Comparison of ENCODE assay signal across 8 mouse cellular contexts in the genomic region with DNA sequence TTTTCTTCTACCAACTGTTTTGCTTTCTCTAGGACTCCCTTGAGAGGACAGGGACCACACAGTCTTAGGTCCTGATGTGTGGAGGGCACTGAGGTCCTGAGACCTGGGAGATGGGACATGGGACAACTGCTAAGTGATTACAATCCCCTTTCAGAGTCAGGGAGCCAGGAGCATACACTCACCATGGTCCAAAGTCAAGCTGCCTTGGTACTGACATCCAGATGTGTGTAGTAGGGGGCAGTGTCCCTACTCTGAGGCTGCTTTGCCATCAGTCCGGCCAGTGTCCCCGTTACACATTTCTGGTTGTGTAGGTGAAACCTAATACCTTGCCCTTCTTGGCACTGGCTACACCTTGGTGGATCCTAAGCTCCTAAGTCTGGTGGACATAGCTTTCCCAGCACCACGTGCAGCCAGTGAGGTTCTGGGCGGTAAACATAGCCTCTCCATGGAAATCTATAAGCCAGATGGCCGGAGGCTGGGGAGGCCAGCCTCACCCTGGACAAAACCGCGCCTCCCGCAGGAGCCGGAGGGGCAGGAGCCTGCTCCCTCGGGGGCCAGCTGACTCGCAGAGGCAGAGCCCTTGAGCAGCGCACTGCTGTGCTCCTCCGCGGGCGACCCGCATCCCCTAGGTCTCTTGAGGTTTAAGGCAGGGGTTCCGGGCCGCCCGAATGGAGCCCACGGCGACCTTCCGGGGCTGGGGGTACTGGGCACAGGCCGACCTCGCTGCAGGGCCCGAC. TPM values are rescaled to one million over a fixed set of nuclear protein-coding genes. Genes with fewer than 3 reads are reported as not detected.
DNase-seq lines count a peak whose midpoint lies in the region; ATAC-seq and TF ChIP-seq lines count a peak whose summit lies in the region.

No protein-coding gene starts in this region.

- ATAC-seq in granulocyte monocyte progenitor cell, adult 5-6 weeks (replicated peaks; ENCODE audit: poor library complexity, severe bottlenecking): peak; percentile 10; the same call in 1 of the 2 replicates
- ATAC-seq in kidney, postnatal 0 days (replicated peaks; ENCODE audit: low FRiP score, low read depth): peak; percentile 41
- ATAC-seq in midbrain, embryonic 11.5 days (ENCODE audit: low FRiP score): no peak

- H3K4me1 ChIP-seq in kidney, postnatal 0 days (replicated peaks; ENCODE audit: insufficient read depth, low read length): 0 out of 2 replicates have a peak, but pooled peaks cover 7% of the 10 kb centered on the region
- H3K4me1 ChIP-seq in midbrain, embryonic 11.5 days (ENCODE audit: control insufficient read depth, insufficient read depth, low read length): peaks cover 11% of the 10 kb centered on the region

- peak overlapping the region; percentile 70 for H3K9ac ChIP-seq in kidney, postnatal 0 days (ENCODE audit: low read depth, low read length)
- peak overlapping the region; percentile 97 for H3K9ac ChIP-seq in midbrain, embryonic 11.5 days (ENCODE audit: low read length)

- peak overlapping the region; percentile 71 for H3K4me2 ChIP-seq in kidney, postnatal 0 days (ENCODE audit: low read length)
- H3K4me2 ChIP-seq in midbrain, embryonic 11.5 days: peak overlapping the region; percentile 86

- peaks cover 16% of the 10 kb centered on the region; the same call in 1 of the 2 replicates for H3K36me3 ChIP-seq in kidney, postnatal 0 days (ENCODE audit: insufficient read depth, low read length)
- H3K36me3 ChIP-seq in midbrain, embryonic 11.5 days (ENCODE audit: control insufficient read depth, insufficient read depth, low read length): peaks cover 6% of the 10 kb centered on the region; the same call in 1 of the 2 replicates

- H3K4me3 ChIP-seq in kidney, postnatal 0 days (replicated peaks; ENCODE audit: low read depth, low read length): peak overlapping the region; percentile 70
- H3K4me3 ChIP-seq in midbrain, embryonic 11.5 days (ENCODE audit: low read depth, low read length): peak overlapping the region; percentile 97

- H3K27me3 ChIP-seq in kidney, postnatal 0 days (ENCODE audit: insufficient read depth, low read length): no peaks in the 10 kb centered on the region
- no peaks in the 10 kb centered on the region for H3K27me3 ChIP-seq in midbrain, embryonic 11.5 days (ENCODE audit: control insufficient read depth, insufficient read depth, low read length)

- no peak for TF ChIP-seq CTCF in kidney, postnatal 0 days (IDR thresholded peaks at IDR 0.05; ENCODE audit: low read depth)

- no peaks in the 10 kb centered on the region for H3K9me3 ChIP-seq in kidney, postnatal 0 days (replicated peaks; ENCODE audit: low read length)
- no peaks in the 10 kb centered on the region for H3K9me3 ChIP-seq in midbrain, embryonic 11.5 days (ENCODE audit: control insufficient read depth, low read length)

- no peak overlapping the region for H3K27ac ChIP-seq in kidney, postnatal 0 days
- peak overlapping the region; percentile 70; the same call in 1 of the 2 replicates for H3K27ac ChIP-seq in midbrain, embryonic 11.5 days (ENCODE audit: low read depth, low read length)

- DNase-seq in heart, adult 11 months: peak; percentile 97
- DNase-seq in heart, adult 8-10 months (ENCODE audit: low spot score): no peak
- DNase-seq in CD8-positive naive resting alpha-beta T cell, adult 2 months (ENCODE audit: low read depth in 2 of 2, low spot score in 2 of 2): peak; percentile 11 to 19
- peak; percentile 68 to 69 for DNase-seq in cerebellum, postnatal 10 days
- DNase-seq in kidney, postnatal 0 days (ENCODE audit: low spot score): peak; percentile 40
- peak; percentile 91 for DNase-seq in midbrain, embryonic 11.5 days (ENCODE audit: low spot score, missing footprints)
- DNase-seq in testis, postnatal 10 days (ENCODE audit: low spot score): peak; percentile 63

- WGBS in kidney, postnatal 0 days: 1% methylated on average over 25 of the region's 25 CpGs
- under 1% methylated on average over 25 of the region's 25 CpGs for whole genome bisulfite sequencing in midbrain, embryonic 11.5 days

RNA-seq across cellular contexts. Expression of gene Cep131, which starts 0.6 kb away (rescaled TPM):
- 10 to 100 TPM in 3 of 4 experiments, 1 to 10 TPM in 1; 8.9 to 16.0 (median 11.7) TPM for total RNA-seq in heart, adult 8-10 months (2022)
- 8.3 and 14.9 TPM in 2 replicates for total RNA-seq in granulocyte monocyte progenitor cell, adult 5-6 weeks (2014; fragmentation: Nextera tagmentation)
- total RNA-seq in granulocyte monocyte progenitor cell, adult 5-6 weeks (2017): 11.3 and 23.8 TPM in 2 replicates
- 14.3 and 15.5 TPM in 2 replicates for polyA plus RNA-seq in kidney, postnatal 0 days (2015; fragmentation: Nextera tagmentation; extraction: Ambion mirVana)
- polyA plus RNA-seq in midbrain, embryonic 11.5 days (2014; fragmentation: Nextera tagmentation; extraction: Ambion mirVana): 24.9 and 28.9 TPM in 2 replicates

RNA-seq across cellular contexts. Expression of gene Tepsin, which starts 12.5 kb away (rescaled TPM):
- 1 to 10 TPM; 4.8 to 7.0 (median 6.9) TPM for total RNA-seq in heart, adult 8-10 months (2022)
- total RNA-seq in granulocyte monocyte progenitor cell, adult 5-6 weeks (2014; fragmentation: Nextera tagmentation): 15.3 and 22.2 TPM in 2 replicates
- total RNA-seq in granulocyte monocyte progenitor cell, adult 5-6 weeks (2017): 7.5 and 9.3 TPM in 2 replicates
- 10.8 and 12.1 TPM in 2 replicates for polyA plus RNA-seq in kidney, postnatal 0 days (2015; fragmentation: Nextera tagmentation; extraction: Ambion mirVana)
- polyA plus RNA-seq in midbrain, embryonic 11.5 days (2014; fragmentation: Nextera tagmentation; extraction: Ambion mirVana): 12.3 and 14.2 TPM in 2 replicates

RNA-seq across cellular contexts. Expression of gene Ndufaf8, which starts 12.7 kb away (rescaled TPM):
- 100 to 1,000 TPM in 1 of 4 experiments, 10 to 100 TPM in 3; 68.5 to 103 (median 82.8) TPM for total RNA-seq in heart, adult 8-10 months (2022)
- total RNA-seq in granulocyte monocyte progenitor cell, adult 5-6 weeks (2014; fragmentation: Nextera tagmentation): 37.0 and 64.8 TPM in 2 replicates
- 30.2 and 31.6 TPM in 2 replicates for total RNA-seq in granulocyte monocyte progenitor cell, adult 5-6 weeks (2017)
- polyA plus RNA-seq in kidney, postnatal 0 days (2015; fragmentation: Nextera tagmentation; extraction: Ambion mirVana): 107 and 130 TPM in 2 replicates
- polyA plus RNA-seq in midbrain, embryonic 11.5 days (2014; fragmentation: Nextera tagmentation; extraction: Ambion mirVana): 58.4 and 61.3 TPM in 2 replicates

RNA-seq across cellular contexts. Expression of gene Aatk, which starts 39.1 kb away (rescaled TPM):
- total RNA-seq in heart, adult 8-10 months (2022): 1 to 10 TPM; 3.1 to 6.2 (median 4.7) TPM
- total RNA-seq in granulocyte monocyte progenitor cell, adult 5-6 weeks (2014; fragmentation: Nextera tagmentation): 8.3 and 15.1 TPM in 2 replicates
- total RNA-seq in granulocyte monocyte progenitor cell, adult 5-6 weeks (2017): 5.2 and 8.3 TPM in 2 replicates
- 1.4 TPM in 2 replicates for polyA plus RNA-seq in kidney, postnatal 0 days (2015; fragmentation: Nextera tagmentation; extraction: Ambion mirVana)
- polyA plus RNA-seq in midbrain, embryonic 11.5 days (2014; fragmentation: Nextera tagmentation; extraction: Ambion mirVana): 1.3 TPM in 2 replicates
